Mouse (Mus musculus) MN1 (cell line): ENCODE results near the gene Gria3.

Experiments
- DNase-seq: peaks from one replicate; pipeline ENCODE4 v3.0.0-alpha.2; 2016; ENCODE audit warnings: low spot score

Gene Gria3

GRCm38 (mm10) chrX:41573079-41573478 lies 172.4 kb downstream of the Gria3 start:
- no peak for DNase-seq

DNA sequence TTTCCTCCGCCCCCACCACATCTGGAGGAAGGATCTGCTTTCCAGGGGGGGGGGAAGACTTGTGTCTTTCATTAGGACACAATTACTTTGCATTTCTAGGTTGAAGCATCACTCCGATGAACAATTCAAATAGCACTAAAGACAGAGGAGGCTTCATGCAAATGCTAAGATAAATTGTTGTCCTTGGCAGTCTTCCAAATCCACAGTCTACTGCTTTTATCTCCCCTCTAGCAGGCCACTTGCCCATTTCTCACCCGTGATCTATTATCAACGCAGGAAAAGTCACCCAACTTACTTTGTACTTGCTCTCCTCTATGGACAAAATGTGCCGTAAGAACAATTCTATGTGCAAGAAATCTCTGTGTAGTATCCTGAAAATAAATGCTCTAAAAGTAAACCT lies 178.1 kb downstream of the Gria3 start:
- DNase-seq = peak; percentile 7

DNA sequence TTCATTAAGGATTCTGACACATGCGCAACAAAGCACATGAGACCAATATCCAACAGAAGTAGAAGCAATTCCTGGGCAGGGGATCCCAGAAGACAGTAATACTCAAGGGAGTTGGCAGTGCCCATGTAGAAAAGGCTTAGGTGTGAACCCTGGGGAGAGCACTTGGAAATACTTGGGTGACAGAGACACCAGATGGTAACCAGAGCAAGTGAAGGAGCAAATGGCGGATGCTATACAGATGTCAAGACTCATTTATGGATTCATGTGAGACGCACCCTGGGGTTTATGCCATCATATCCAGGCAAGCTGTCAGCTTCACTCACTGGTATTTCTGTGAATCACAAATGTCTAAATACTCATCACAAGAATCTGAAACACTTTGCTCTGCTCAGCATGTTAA lies 187.0 kb downstream of the Gria3 start:
- no peak for DNase-seq

DNA sequence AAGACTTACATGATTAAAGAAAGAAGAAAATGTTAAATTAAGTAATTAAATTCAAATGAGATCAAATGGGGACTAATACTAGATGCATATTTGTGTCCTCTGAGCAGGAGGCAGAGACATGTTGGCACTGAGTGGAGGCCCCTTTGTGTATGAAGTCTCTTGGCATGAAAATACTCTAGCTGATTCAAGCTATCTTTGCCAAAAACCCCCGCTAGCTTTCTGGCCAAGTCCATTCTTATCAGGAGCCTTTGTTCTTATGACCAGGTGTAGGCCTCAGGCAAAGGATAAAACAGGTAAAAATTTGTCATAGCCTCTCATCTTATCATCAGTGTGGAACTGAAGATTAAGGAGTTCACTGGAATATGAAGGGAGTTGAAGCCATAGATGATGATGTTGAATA lies 206.5 kb downstream of the Gria3 start:
- no peak for DNase-seq

DNA sequence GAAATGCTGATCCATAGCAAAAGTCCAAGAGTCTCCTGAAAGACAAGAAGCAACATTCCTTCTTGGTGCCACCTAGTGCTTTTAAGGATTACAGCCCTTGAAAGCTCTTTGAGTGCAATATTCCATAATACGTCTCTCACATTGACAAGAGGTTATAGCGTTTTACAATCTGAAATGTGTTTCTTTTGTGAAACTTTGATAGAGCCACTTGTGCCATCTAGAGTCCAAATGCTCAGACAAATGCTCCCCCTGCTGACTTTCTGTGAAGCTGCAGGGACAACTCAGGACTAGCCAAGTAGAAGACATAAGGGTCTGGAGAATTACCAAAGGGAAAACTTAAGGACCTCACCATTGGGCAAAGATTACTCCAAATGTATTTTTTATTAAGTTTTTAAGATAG lies 214.3 kb downstream of the Gria3 start:
- DNase-seq = no peak

- DNase-seq = no peak
Measured at GRCm38 (mm10) chrX:41616928-41617327, 216.3 kb downstream of the Gria3 start.

GRCm38 (mm10) chrX:41618396-41618795 lies 217.7 kb downstream of the Gria3 start:
- DNase-seq = no peak

DNA sequence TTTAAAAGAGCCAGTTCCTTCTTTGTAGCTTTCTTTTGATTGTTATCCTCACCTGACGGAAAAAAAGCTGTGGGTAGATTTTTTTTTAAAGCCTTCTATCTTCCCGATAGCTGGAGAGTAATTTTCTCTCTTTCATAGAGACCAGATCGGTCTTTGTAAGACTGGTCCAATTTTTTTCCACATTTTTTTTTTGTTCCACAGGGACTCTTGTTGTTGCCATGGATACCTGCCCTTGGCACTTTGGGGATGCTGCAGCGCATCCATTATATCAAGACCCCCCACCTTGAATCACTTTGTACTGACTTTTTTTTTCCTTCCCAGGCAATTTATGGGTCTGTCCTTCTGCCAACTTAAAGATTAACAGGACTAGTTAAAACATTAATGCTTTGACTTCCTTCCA lies 232.9 kb downstream of the Gria3 start:
- no peak for DNase-seq

DNA sequence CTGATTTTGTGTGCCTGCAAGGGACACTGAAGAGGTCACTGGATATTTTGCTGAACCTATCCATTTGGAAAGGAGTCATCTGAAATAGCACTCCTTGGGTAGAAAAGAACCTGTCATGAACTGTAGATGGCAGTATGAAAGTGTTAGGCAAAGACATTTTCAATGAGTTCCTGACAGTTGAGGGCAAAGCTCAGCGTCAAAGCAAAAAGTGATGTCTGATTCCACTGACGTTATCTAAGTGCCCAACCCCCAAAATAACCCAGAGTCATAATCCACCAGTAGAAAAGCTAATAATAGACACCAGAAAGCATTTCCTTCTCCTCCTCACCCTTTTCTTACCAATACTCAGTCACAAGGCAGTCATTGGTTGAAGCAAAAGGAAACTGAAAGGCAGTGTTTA lies 244.3 kb downstream of the Gria3 start:
- no peak for DNase-seq

DNA sequence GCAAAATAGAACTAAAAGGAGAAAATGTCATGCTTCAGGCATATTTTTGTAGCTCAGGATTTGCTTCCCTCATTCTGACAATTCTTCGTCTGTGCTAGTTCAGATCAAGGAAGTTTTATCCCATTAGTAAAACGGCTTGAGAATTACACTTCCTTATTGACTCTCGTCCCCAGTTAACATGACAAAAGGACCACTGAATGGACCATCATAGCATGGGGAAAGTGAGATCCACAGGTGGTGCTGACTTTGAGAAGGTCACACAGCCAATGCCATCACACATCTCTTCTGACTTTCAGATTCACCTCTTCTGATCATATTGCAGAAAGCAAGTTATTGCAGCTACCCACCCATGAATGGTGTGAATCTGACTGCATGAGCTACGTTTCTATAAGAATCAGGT lies 257.1 kb downstream of the Gria3 start:
- DNase-seq = no peak

- DNase-seq = no peak
Measured at GRCm38 (mm10) chrX:41688869-41689268, 288.2 kb downstream of the Gria3 start.

DNA sequence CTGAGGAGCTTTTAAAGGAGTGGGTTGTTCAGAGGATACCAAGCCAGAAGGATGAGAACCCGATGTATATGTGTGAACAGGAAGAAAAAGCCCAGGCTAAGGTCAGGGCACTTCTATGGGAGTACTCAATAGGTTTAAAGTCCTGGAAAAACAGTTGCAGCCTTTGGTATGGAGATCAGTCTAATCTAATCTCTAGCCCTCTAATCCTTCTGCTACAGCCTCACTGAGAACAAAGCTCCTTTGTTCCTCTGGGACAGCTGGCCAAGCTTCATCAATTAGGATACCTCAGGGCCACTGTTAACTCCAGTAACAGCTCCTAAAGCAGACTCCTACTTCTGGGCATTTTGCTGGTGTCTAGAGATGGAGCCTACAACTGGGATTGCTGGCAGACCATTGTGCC lies 291.4 kb downstream of the Gria3 start:
- DNase-seq = no peak
